Mouse (Mus musculus) ES-Bruce4 (cell line): ENCODE data around the gene Grik2. TPM values are rescaled to one million over a fixed set of nuclear protein-coding genes. Genes with fewer than 3 reads are reported as not detected.

Source experiments
- H3K27ac ChIP-seq: 2 replicates; pipeline ENCODE4 v1.5.1; 2012; ENCODE audit warnings: low read length, inconsistent platforms; ENCODE audit not compliant: insufficient read depth
- H3K27me3 ChIP-seq: 2 replicates; pipeline ENCODE4 v1.6.1; 2012; ENCODE audit warnings: mild to moderate bottlenecking, low read length, inconsistent platforms; ENCODE audit not compliant: control insufficient read depth, poor library complexity, insufficient read depth, severe bottlenecking
- H3K36me3 ChIP-seq: 2 replicates; pipeline ENCODE4 v1.6.1; 2012; ENCODE audit warnings: inconsistent platforms, mild to moderate bottlenecking, low read length, moderate library complexity; ENCODE audit not compliant: control insufficient read depth, poor library complexity, insufficient read depth, severe bottlenecking
- H3K4me1 ChIP-seq: one replicate; pipeline ENCODE4 v1.8.1; 2011; ENCODE audit warnings: low read length; ENCODE audit not compliant: control insufficient read depth, insufficient read depth
- H3K4me3 ChIP-seq: 2 replicates; pipeline ENCODE4 v1.5.1; 2011; ENCODE audit warnings: low read depth, mild to moderate bottlenecking, low read length
- H3K9ac ChIP-seq: 2 replicates; pipeline ENCODE4 v1.6.1; 2012; ENCODE audit warnings: low read depth, mild to moderate bottlenecking, inconsistent platforms; ENCODE audit not compliant: poor library complexity, severe bottlenecking
- H3K9me3 ChIP-seq: replicated peaks from 2 replicates; pipeline ENCODE4 v1.6.1; 2012; ENCODE audit warnings: mild to moderate bottlenecking, low read length, inconsistent platforms; ENCODE audit not compliant: control insufficient read depth, poor library complexity, insufficient read depth, severe bottlenecking
- CTCF ChIP-seq: IDR thresholded peaks from one replicate; pipeline ENCODE4 v1.8.1; 2011; ENCODE audit warnings: low read depth, low read length
- EP300 ChIP-seq: IDR thresholded peaks from 2 replicates; pipeline ENCODE4 v1.6.1; 2011; ENCODE audit warnings: low read depth, low read length; ENCODE audit not compliant: insufficient read depth
- POLR2A ChIP-seq: IDR thresholded peaks from one replicate; pipeline ENCODE4 v1.8.1; 2011; ENCODE audit warnings: low read length; ENCODE audit not compliant: insufficient read depth
- polyA plus RNA-seq: library from polyadenylated mRNA; stranded (reverse); fragments of >200 nt; gene quantifications from 2 replicates; pipeline ENCODE4 v1.2.4, GENCODE M21; 2011; ENCODE audit warnings: low read depth; ENCODE audit not compliant: missing spikeins, insufficient read depth, insufficient read length

Gene Grik2
- polyA plus RNA-seq, 1 experiment: not detected

DNA sequence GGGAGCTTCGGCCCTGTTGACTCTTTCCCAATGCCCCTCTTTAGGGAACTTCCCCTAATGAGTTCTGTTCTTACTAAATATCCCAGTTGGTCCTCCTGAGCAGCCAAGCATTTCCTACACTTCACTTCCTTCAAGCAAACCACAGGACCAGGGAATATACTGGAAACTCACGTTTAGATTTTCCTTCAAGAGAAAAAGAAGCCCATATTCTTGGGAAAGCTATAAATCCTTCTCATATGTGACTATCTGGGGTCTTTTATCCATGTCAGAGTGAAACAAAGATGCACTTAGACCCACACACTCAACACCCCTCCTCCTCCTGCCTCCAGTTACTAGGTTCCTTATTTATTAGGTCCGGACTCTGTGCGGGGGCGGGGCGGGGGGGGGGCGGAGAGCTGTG, 6.5 kb downstream of the Grik2 start:
- TF ChIP-seq CTCF (no peak), EP300 (no peak), POLR2A (no peak)
- H3K4me3 ChIP-seq: no peak overlapping the region
- no peak overlapping the region for H3K27ac ChIP-seq
- no peak overlapping the region for H3K9ac ChIP-seq
- H3K36me3 ChIP-seq: no peaks in the 10 kb centered on the region
- H3K4me1 ChIP-seq: no peaks in the 10 kb centered on the region
- H3K9me3 ChIP-seq: no peaks in the 10 kb centered on the region
- H3K27me3 ChIP-seq: peaks cover 3% of the 10 kb centered on the region

DNA sequence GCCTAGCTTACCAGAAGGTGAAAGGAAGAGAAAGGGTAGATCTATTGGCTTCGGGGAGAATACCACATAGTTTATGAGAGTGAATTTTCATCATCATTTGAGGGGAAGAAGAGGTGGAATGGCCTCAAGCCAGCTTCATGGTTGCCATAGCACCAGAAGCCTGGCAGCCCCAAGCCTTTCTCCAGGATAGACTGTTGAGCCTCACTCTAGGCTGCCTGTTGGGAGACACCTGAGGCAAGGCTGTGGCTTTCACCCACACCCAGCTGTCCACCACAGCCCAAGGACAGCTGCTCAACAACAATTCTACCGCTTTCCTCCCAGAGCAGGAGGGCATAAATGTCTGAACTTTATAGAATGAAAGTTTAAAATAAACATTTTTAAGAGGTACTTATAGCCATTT, 8.1 kb downstream of the Grik2 start:
- Histone ChIP-seq H3K4me1 (no peaks in the 10 kb centered on the region), H3K4me3 (no peak overlapping the region), H3K9ac (no peak overlapping the region), H3K27ac (no peak overlapping the region), H3K36me3 (no peaks in the 10 kb centered on the region), H3K27me3 (peaks cover 3% of the 10 kb centered on the region), H3K9me3 (no peaks in the 10 kb centered on the region)
- no peak for TF ChIP-seq CTCF
- TF ChIP-seq EP300: no peak
- no peak for TF ChIP-seq POLR2A

DNA sequence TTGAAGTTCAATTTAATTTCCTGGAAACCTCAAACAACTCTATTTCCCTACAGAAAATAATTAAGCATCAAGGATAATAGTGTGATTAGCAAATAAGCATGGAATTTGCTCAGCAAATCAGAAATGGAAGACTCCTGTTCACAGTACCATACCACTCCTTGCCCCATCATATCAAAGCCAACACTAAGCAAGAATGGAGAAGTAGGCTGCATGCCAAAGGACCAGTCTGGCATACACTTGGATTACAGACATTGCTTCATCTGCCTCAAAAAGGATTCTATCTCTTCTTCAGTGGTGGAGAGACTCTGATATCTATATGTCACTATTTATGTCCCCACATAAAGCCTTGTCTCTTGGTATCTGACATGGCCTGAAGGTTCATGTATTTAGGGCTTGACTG, 19.7 kb downstream of the Grik2 start:
- Histone ChIP-seq H3K4me1 (no peaks in the 10 kb centered on the region), H3K36me3 (no peaks in the 10 kb centered on the region), H3K9me3 (no peaks in the 10 kb centered on the region), H3K27ac (no peak overlapping the region), H3K9ac (no peak overlapping the region), H3K27me3 (no peaks in the 10 kb centered on the region), H3K4me3 (no peak overlapping the region)
- no peak for TF ChIP-seq POLR2A
- no peak for TF ChIP-seq CTCF
- no peak for TF ChIP-seq EP300

DNA sequence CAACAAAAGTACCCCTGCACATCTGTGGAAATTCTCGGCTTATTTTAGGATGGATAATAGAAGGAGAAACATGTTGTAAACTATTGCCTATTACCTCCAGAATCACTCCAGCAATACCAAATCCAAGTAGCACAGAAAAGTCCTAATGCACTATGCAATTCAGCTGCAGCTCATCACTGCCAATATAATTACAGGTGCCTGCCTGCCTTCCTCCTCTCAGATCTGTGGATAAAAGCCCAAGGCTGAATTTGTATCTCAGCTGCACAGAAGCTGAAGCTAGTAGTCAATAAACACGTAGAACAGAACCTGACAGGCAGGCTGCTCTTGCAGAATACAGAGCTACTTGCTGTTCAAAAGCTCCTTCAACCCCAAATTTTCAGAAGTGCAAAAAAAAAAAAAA, 21.0 kb downstream of the Grik2 start:
- H3K4me1 ChIP-seq: no peaks in the 10 kb centered on the region
- no peaks in the 10 kb centered on the region for H3K27me3 ChIP-seq
- TF ChIP-seq EP300 (no peak), CTCF (no peak), POLR2A (no peak)
- H3K27ac ChIP-seq: no peak overlapping the region
- no peak overlapping the region for H3K9ac ChIP-seq
- no peak overlapping the region for H3K4me3 ChIP-seq
- H3K9me3 ChIP-seq: no peaks in the 10 kb centered on the region
- no peaks in the 10 kb centered on the region for H3K36me3 ChIP-seq

DNA sequence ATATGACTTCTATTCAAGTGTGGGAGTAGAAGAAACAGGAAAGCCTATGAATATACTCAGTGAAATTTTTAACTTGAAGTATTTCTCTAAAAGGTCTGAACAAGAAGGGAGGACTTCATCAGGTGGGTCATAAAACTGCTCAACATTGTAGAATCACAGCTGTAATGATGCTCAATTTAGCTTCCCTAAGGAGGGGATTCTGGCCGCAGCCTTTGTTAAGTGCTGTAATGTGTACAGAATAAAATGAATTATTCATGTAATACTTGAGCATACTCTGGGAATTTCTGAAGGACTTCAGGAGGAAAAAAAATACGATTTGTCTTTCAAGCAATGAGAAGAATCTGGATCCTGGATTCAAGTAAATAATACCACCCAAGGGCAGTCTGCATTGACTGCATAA, 26.0 kb downstream of the Grik2 start:
- Histone ChIP-seq H3K4me1 (no peaks in the 10 kb centered on the region), H3K27me3 (no peaks in the 10 kb centered on the region), H3K27ac (no peak overlapping the region), H3K9ac (no peak overlapping the region), H3K4me3 (no peak overlapping the region), H3K36me3 (no peaks in the 10 kb centered on the region), H3K9me3 (no peaks in the 10 kb centered on the region)
- TF ChIP-seq CTCF: no peak
- no peak for TF ChIP-seq POLR2A
- no peak for TF ChIP-seq EP300

DNA sequence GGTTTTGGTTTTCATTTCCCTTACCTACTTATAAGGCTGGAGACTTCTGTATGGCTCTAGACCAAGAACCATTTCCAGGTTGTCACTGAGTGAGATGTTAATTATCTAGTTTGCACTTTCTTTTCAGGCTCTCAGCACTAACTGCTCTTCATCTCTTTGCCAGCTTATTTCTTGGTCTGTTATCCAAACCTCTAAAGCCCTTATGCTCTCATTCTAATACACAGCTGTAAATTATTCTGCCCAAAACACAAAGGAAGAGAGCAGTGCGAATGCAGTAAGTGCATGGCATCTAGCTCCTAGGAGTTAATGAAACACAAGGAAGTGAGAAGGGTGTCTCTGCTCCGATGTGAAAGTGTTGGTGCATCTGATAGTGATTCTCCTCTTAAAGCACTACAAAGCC, 36.8 kb downstream of the Grik2 start:
- Histone ChIP-seq H3K36me3 (no peaks in the 10 kb centered on the region), H3K27ac (no peak overlapping the region), H3K4me1 (no peaks in the 10 kb centered on the region), H3K9me3 (no peaks in the 10 kb centered on the region), H3K27me3 (no peaks in the 10 kb centered on the region), H3K9ac (no peak overlapping the region), H3K4me3 (no peak overlapping the region)
- no peak for TF ChIP-seq CTCF
- TF ChIP-seq EP300: no peak
- TF ChIP-seq POLR2A: no peak
